Mouse (Mus musculus) heart, embryonic 16.5 days (tissue): ENCODE results near the gene Gm16867. TPM values are rescaled to one million over a fixed set of nuclear protein-coding genes. Genes with fewer than 3 reads are reported as not detected.
A peak's percentile ranks its signal among the peaks of the same experiment; 100 is the strongest.
"Not testable (repeated sequence)": the region's sequence is repeated elsewhere in the genome, so short reads cannot be mapped to it uniquely, and the experiment has no call there.

Experiments used
- ATAC-seq: fragments of 200-750 bp; cut with Nextera tagmentation; replicated peaks from 2 replicates; pipeline ENCODE4 v1.8.0; 2017; ENCODE audit warnings: moderate number of reproducible peaks; ENCODE audit not compliant: insufficient read depth, low FRiP score; ENCODE audit errors: extremely low read depth
- H3K27ac ChIP-seq: fragments of 300-500 bp; sonication (generic); 2 replicates; pipeline ENCODE4 v1.5.1; 2014; ENCODE audit warnings: mild to moderate bottlenecking, low read length, control low read depth, moderate library complexity
- H3K27me3 ChIP-seq: fragments of 300-500 bp; sonication (generic); 2 replicates; pipeline ENCODE4 v1.6.1; 2014; ENCODE audit warnings: low read length, mixed read lengths; ENCODE audit not compliant: control insufficient read depth, insufficient read depth
- H3K36me3 ChIP-seq: fragments of 300-500 bp; sonication (generic); 2 replicates; pipeline ENCODE4 v1.6.1; 2014; ENCODE audit not compliant: control insufficient read depth, insufficient read depth
- H3K4me1 ChIP-seq: fragments of 300-500 bp; sonication (generic); 2 replicates; pipeline ENCODE4 v1.6.1; 2014; ENCODE audit warnings: low read length, mixed read lengths; ENCODE audit not compliant: control insufficient read depth, insufficient read depth
- H3K4me2 ChIP-seq: fragments of 300-500 bp; sonication (generic); 2 replicates; pipeline ENCODE4 v1.6.1; 2014; ENCODE audit warnings: low read depth, mild to moderate bottlenecking, control low read depth, low read length
- H3K4me3 ChIP-seq: fragments of 300-500 bp; sonication (generic); 2 replicates; pipeline ENCODE4 v1.5.1; 2014; ENCODE audit warnings: mild to moderate bottlenecking, control low read depth, low read length
- H3K9ac ChIP-seq: fragments of 300-500 bp; sonication (generic); 2 replicates; pipeline ENCODE4 v1.6.1; 2014; ENCODE audit warnings: low read length, control low read depth
- H3K9me3 ChIP-seq: fragments of 300-500 bp; sonication (generic); replicated peaks from 2 replicates; pipeline ENCODE4 v1.6.1; 2016; ENCODE audit warnings: low read length; ENCODE audit not compliant: control insufficient read depth
- WGBS: fragments of 180-500 bp; shearing (Covaris S2); extraction: QIAGEN DNeasy Blood & Tissue Kit; methylation state at CpG from one replicate; pipeline ENCODE4 v1.1.7; 2014; 5-methylcytosine and 5-hydroxymethylcytosine counted together
- polyA plus RNA-seq: library from polyadenylated mRNA; unstranded; fragments of >200 nt; fragmentation: Nextera tagmentation; extraction: Ambion mirVana; gene quantifications from 2 replicates; pipeline ENCODE4 v1.2.1, GENCODE M21; 2015

Gene Gm16867
- polyA plus RNA-seq, 1 experiment from 2014 or later = not detected

GRCm38 (mm10) chr14:69473322-69473721 is 29.8 kb downstream of the Gm16867 start:
- H3K4me2 ChIP-seq, H3K9ac ChIP-seq: not testable (repeated sequence)

GRCm38 (mm10) chr14:69470122-69470708 is 32.9 kb downstream of the Gm16867 start:
- not testable (repeated sequence) for H3K9ac ChIP-seq, H3K27ac ChIP-seq, H3K36me3 ChIP-seq, H3K4me1 ChIP-seq, H3K27me3 ChIP-seq, H3K4me2 ChIP-seq, H3K4me3 ChIP-seq, ATAC-seq, H3K9me3 ChIP-seq
- no CpG with 5 or more reads among the region's 8 CpGs for WGBS

More at GRCm38 (mm10) chr14:69473322-69473721, 29.8 kb downstream of the Gm16867 start:
- not testable (repeated sequence) for H3K4me1 ChIP-seq, H3K27ac ChIP-seq, H3K4me3 ChIP-seq, H3K27me3 ChIP-seq, H3K9me3 ChIP-seq, H3K36me3 ChIP-seq, ATAC-seq
- no CpG with 5 or more reads among the region's 2 CpGs for WGBS

- H3K9ac ChIP-seq, H3K9me3 ChIP-seq, H3K27ac ChIP-seq, H3K4me1 ChIP-seq, H3K36me3 ChIP-seq, ATAC-seq, H3K4me2 ChIP-seq, H3K27me3 ChIP-seq, H3K4me3 ChIP-seq: not testable (repeated sequence)
- WGBS = no CpG with 5 or more reads among the region's 17 CpGs
These were observed 35.4 kb downstream of the Gm16867 start for GRCm38 (mm10) chr14:69467612-69468366.

DNA sequence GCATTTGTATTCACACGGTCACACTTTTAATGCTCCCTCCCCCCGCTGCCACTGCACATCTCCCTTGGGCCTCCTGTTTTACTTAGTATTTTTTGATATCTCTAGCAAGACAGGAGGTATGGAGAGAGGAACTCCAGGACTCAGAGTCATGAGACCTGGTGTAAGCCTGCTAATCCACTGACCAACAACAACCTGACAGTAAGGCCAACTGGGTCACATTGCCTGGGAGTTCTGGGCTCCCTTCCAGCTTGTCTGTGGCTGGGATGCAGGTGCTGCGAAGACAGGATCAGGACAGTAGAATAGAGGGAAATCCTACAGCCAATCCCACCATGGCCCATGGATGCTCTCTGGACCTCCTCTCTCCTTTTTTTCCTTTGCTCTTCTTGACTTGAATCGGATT is 38.7 kb downstream of the Gm16867 start:
- H3K9ac ChIP-seq, H3K27me3 ChIP-seq, H3K27ac ChIP-seq, H3K9me3 ChIP-seq, H3K4me2 ChIP-seq, H3K36me3 ChIP-seq, H3K4me1 ChIP-seq, H3K4me3 ChIP-seq: not testable (repeated sequence)
- no CpG with 5 or more reads among the region's 4 CpGs for WGBS
- peak; percentile 52; the same call in 1 of the 2 replicates for ATAC-seq

- not testable (repeated sequence) for H3K36me3 ChIP-seq, H3K9me3 ChIP-seq, H3K4me1 ChIP-seq, H3K4me2 ChIP-seq, H3K9ac ChIP-seq, H3K27ac ChIP-seq, H3K4me3 ChIP-seq, ATAC-seq, H3K27me3 ChIP-seq
- no CpG with 5 or more reads among the region's 5 CpGs for WGBS
These were observed 45.5 kb downstream of the Gm16867 start for GRCm38 (mm10) chr14:69457691-69458090.

GRCm38 (mm10) chr14:69454640-69455039 is 48.5 kb downstream of the Gm16867 start:
- H3K36me3 ChIP-seq, H3K4me3 ChIP-seq, H3K27ac ChIP-seq, H3K4me2 ChIP-seq, H3K9ac ChIP-seq, ATAC-seq, H3K4me1 ChIP-seq, H3K27me3 ChIP-seq, H3K9me3 ChIP-seq: not testable (repeated sequence)
- WGBS = no CpG with 5 or more reads among the region's 9 CpGs

DNA sequence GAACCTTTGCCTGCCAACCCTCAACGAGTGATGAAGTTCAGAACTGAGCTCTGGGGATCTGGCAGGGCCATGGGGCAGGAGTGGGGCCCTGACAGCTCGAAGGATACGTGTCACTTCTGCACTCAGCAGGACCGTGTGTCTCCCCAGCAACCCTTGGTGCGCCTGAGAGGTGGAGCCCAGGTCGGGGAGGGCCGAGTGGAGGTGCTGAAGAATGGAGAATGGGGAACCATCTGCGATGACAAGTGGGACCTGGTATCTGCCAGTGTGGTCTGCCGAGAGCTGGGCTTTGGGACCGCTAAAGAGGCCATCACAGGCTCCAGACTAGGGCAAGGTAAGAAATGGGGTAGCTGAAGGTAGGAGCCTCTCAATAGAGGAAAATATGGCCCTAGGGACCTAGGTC is 54.3 kb downstream of the Gm16867 start:
- not testable (repeated sequence) for H3K27ac ChIP-seq, H3K4me2 ChIP-seq, H3K9ac ChIP-seq, ATAC-seq, H3K4me3 ChIP-seq, H3K27me3 ChIP-seq, H3K4me1 ChIP-seq, H3K36me3 ChIP-seq, H3K9me3 ChIP-seq
- WGBS = no CpG with 5 or more reads among the region's 10 CpGs

DNA sequence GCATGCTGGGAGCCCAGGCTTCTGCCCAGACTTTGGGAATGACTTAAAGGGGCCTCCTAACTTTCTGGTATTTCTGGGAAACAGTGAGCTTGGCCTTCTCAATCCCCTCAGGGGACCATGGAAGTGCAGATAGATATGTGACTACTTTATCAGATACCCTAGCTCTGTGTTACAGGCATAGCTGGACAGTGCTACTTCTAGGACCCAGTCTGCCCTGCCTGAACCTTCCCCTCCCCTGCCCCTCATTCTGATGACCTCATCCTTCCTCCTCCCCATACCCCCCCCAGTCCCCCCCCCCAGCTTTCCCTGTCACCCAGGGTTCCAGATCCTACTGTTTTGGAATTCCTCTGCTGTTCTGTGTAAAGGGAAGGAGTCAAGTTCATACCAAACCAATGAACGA is 56.2 kb downstream of the Gm16867 start:
- not testable (repeated sequence) for H3K4me1 ChIP-seq, H3K4me3 ChIP-seq, H3K4me2 ChIP-seq, H3K9ac ChIP-seq, H3K27ac ChIP-seq, H3K9me3 ChIP-seq, H3K36me3 ChIP-seq, H3K27me3 ChIP-seq
- ATAC-seq = 0 out of 2 replicates have a peak, but pooled peaks have one; percentile 16
- no CpG with 5 or more reads among the region's 1 CpGs for WGBS

- not testable (repeated sequence) for H3K36me3 ChIP-seq, H3K27me3 ChIP-seq, H3K4me2 ChIP-seq, H3K9ac ChIP-seq, H3K27ac ChIP-seq, H3K4me3 ChIP-seq, H3K4me1 ChIP-seq, H3K9me3 ChIP-seq
- ATAC-seq = peak; percentile 70
- WGBS = no CpG with 5 or more reads among the region's 7 CpGs
These were observed 60.0 kb downstream of the Gm16867 start for GRCm38 (mm10) chr14:69443092-69443692.
